Mouse (Mus musculus) liver, embryonic 14.5 days (tissue): Measurements from ENCODE around the gene Chst11.

Experiments used
- CTCF ChIP-seq: IDR thresholded peaks from 2 replicates; pipeline ENCODE4 v1.5.1; 2016; ENCODE audit warnings: antibody characterized with exemption, low read depth, control low read depth
- EP300 ChIP-seq: IDR thresholded peaks from 2 replicates; pipeline ENCODE4 v1.6.1; 2016; ENCODE audit warnings: antibody characterized with exemption, low read depth

GRCm38 (mm10) chr10:82964491-82964890 is 20.8 kb upstream of the Chst11 start:
- TF ChIP-seq CTCF (no peak), EP300 (no peak)
